Mouse (Mus musculus) liver, postnatal 0 days (tissue): ENCODE measurements around the gene Hist2h3c1.

Experiments used
- CTCF ChIP-seq: sonication (generic); IDR thresholded peaks from 2 replicates; pipeline ENCODE4 v1.5.1; 2016; ENCODE audit warnings: antibody characterized with exemption, low read depth
- EP300 ChIP-seq: IDR thresholded peaks from 2 replicates; pipeline ENCODE4 v1.6.1; 2016; ENCODE audit warnings: antibody characterized with exemption, low read depth, mild to moderate bottlenecking

- TF ChIP-seq CTCF (no peak), EP300 (peak; percentile 45; the same call in 1 of the 2 replicates)
Observed at GRCm38 (mm10) chr3:96219661-96220130, 26.8 kb upstream of the Hist2h3c1 start, which contains the start of the genes Bola1 and Hist2h2ab.
